Mouse (Mus musculus): ENCODE results near the gene Satb1. TPM values are rescaled to one million over a fixed set of nuclear protein-coding genes. Genes with fewer than 3 reads are reported as not detected.

Satb1 gene
- polyA plus RNA-seq, 1 experiment from 2014 or later = 5.0 TPM

GRCm38 (mm10) chr17:51747204-51747603 is 85.9 kb downstream of the Satb1 start:
- no peaks in the 10 kb centered on the region for H3K4me1 ChIP-seq (ENCODE audit: insufficient read depth, low read depth, low read length)
- no peak overlapping the region for H3K27ac ChIP-seq (ENCODE audit: low read length)
- H3K4me2 ChIP-seq (replicated peaks; ENCODE audit: low read depth, low read length) = no peak overlapping the region
- H3K4me3 ChIP-seq (ENCODE audit: low read depth, low read length) = no peak overlapping the region
- DNase-seq (ENCODE audit: low spot score) (no peak), ATAC-seq (no peak)
- H3K9me3 ChIP-seq (ENCODE audit: low read length) = no peaks in the 10 kb centered on the region
- TF ChIP-seq CTCF (IDR thresholded peaks at IDR 0.05) (no peak), EP300 (IDR thresholded peaks at IDR 0.05) (no peak)
- no peak overlapping the region for H3K9ac ChIP-seq (replicated peaks; ENCODE audit: low read depth)
- no peaks in the 10 kb centered on the region for H3K36me3 ChIP-seq (ENCODE audit: insufficient read depth, low read length)
- 80% methylated on average over 9 of the region's 9 CpGs for WGBS
- H3K27me3 ChIP-seq (replicated peaks; ENCODE audit: insufficient read depth, low read length) = no peaks in the 10 kb centered on the region

GRCm38 (mm10) chr17:51742502-51742901 is 90.6 kb downstream of the Satb1 start:
- 77% methylated on average over 10 of the region's 10 CpGs for WGBS
- H3K9ac ChIP-seq (replicated peaks; ENCODE audit: low read depth) = no peak overlapping the region
- ATAC-seq = no peak

GRCm38 (mm10) chr17:51741126-51741525 is 92.0 kb downstream of the Satb1 start:
- ATAC-seq = no peak
- WGBS = 88% methylated on average over 10 of the region's 10 CpGs
- Histone ChIP-seq H3K27me3 (replicated peaks; ENCODE audit: insufficient read depth, low read length) (no peaks in the 10 kb centered on the region), H3K9me3 (ENCODE audit: low read length) (no peaks in the 10 kb centered on the region), H3K36me3 (ENCODE audit: insufficient read depth, low read length) (no peaks in the 10 kb centered on the region), H3K4me1 (ENCODE audit: insufficient read depth, low read depth, low read length) (no peaks in the 10 kb centered on the region; the same call in 1 of the 2 replicates), H3K4me2 (replicated peaks; ENCODE audit: low read depth, low read length) (no peak overlapping the region), H3K4me3 (ENCODE audit: low read depth, low read length) (no peak overlapping the region), H3K27ac (ENCODE audit: low read length) (no peak overlapping the region), H3K9ac (replicated peaks; ENCODE audit: low read depth) (no peak overlapping the region)
- no peak for DNase-seq (ENCODE audit: low spot score)
- TF ChIP-seq EP300 (IDR thresholded peaks at IDR 0.05) (no peak), CTCF (IDR thresholded peaks at IDR 0.05) (no peak)

More at GRCm38 (mm10) chr17:51742502-51742901, 90.6 kb downstream of the Satb1 start:
- Histone ChIP-seq H3K9me3 (ENCODE audit: low read length) (no peaks in the 10 kb centered on the region), H3K4me3 (ENCODE audit: low read depth, low read length) (no peak overlapping the region), H3K27me3 (replicated peaks; ENCODE audit: insufficient read depth, low read length) (no peaks in the 10 kb centered on the region), H3K4me2 (replicated peaks; ENCODE audit: low read depth, low read length) (no peak overlapping the region), H3K4me1 (ENCODE audit: insufficient read depth, low read depth, low read length) (no peaks in the 10 kb centered on the region; the same call in 1 of the 2 replicates), H3K27ac (ENCODE audit: low read length) (no peak overlapping the region), H3K36me3 (ENCODE audit: insufficient read depth, low read length) (no peaks in the 10 kb centered on the region)
- TF ChIP-seq CTCF (IDR thresholded peaks at IDR 0.05) = no peak
- DNase-seq (ENCODE audit: low spot score) = no peak

GRCm38 (mm10) chr17:51740246-51740645 is 92.8 kb downstream of the Satb1 start:
- DNase-seq (ENCODE audit: low spot score) (no peak), ATAC-seq (no peak)
- H3K27ac ChIP-seq (ENCODE audit: low read length) = no peak overlapping the region
- no peaks in the 10 kb centered on the region for H3K27me3 ChIP-seq (replicated peaks; ENCODE audit: insufficient read depth, low read length)
- no peak overlapping the region for H3K9ac ChIP-seq (replicated peaks; ENCODE audit: low read depth)
- no peaks in the 10 kb centered on the region; the same call in 1 of the 2 replicates for H3K4me1 ChIP-seq (ENCODE audit: insufficient read depth, low read depth, low read length)
- no peaks in the 10 kb centered on the region for H3K36me3 ChIP-seq (ENCODE audit: insufficient read depth, low read length)
- WGBS = 76% methylated on average over 15 of the region's 15 CpGs
- H3K4me3 ChIP-seq (ENCODE audit: low read depth, low read length) = no peak overlapping the region
- TF ChIP-seq EP300 (IDR thresholded peaks at IDR 0.05) (no peak), CTCF (IDR thresholded peaks at IDR 0.05) (no peak)
- H3K4me2 ChIP-seq (replicated peaks; ENCODE audit: low read depth, low read length) = no peak overlapping the region
- H3K9me3 ChIP-seq (ENCODE audit: low read length) = no peaks in the 10 kb centered on the region

GRCm38 (mm10) chr17:51724486-51724885 is 108.6 kb downstream of the Satb1 start:
- no peak overlapping the region for H3K9ac ChIP-seq (replicated peaks; ENCODE audit: low read depth)
- DNase-seq (ENCODE audit: low spot score) = no peak
- TF ChIP-seq EP300 (IDR thresholded peaks at IDR 0.05) (no peak), CTCF (IDR thresholded peaks at IDR 0.05) (no peak)
- no peak for ATAC-seq
- no peaks in the 10 kb centered on the region for H3K9me3 ChIP-seq (ENCODE audit: low read length)
- no peaks in the 10 kb centered on the region for H3K27me3 ChIP-seq (replicated peaks; ENCODE audit: insufficient read depth, low read length)
- no peak overlapping the region for H3K27ac ChIP-seq (ENCODE audit: low read length)
- H3K4me2 ChIP-seq (replicated peaks; ENCODE audit: low read depth, low read length) = no peak overlapping the region
- H3K4me1 ChIP-seq (ENCODE audit: insufficient read depth, low read depth, low read length) = no peaks in the 10 kb centered on the region
- H3K36me3 ChIP-seq (ENCODE audit: insufficient read depth, low read length) = no peaks in the 10 kb centered on the region
- WGBS = 93% methylated on average over 2 of the region's 2 CpGs
- H3K4me3 ChIP-seq (ENCODE audit: low read depth, low read length) = no peak overlapping the region

GRCm38 (mm10) chr17:51695711-51696110 is 137.4 kb downstream of the Satb1 start:
- Histone ChIP-seq H3K27me3 (replicated peaks; ENCODE audit: insufficient read depth, low read length) (no peaks in the 10 kb centered on the region), H3K4me3 (ENCODE audit: low read depth, low read length) (no peak overlapping the region), H3K9ac (replicated peaks; ENCODE audit: low read depth) (no peak overlapping the region), H3K4me2 (replicated peaks; ENCODE audit: low read depth, low read length) (no peak overlapping the region), H3K36me3 (ENCODE audit: insufficient read depth, low read length) (no peaks in the 10 kb centered on the region), H3K27ac (ENCODE audit: low read length) (no peak overlapping the region), H3K9me3 (ENCODE audit: low read length) (no peaks in the 10 kb centered on the region), H3K4me1 (ENCODE audit: insufficient read depth, low read depth, low read length) (no peaks in the 10 kb centered on the region)
- no peak for DNase-seq (ENCODE audit: low spot score)
- WGBS = 71% methylated on average over 6 of the region's 6 CpGs
- TF ChIP-seq CTCF (IDR thresholded peaks at IDR 0.05) (no peak), EP300 (IDR thresholded peaks at IDR 0.05) (no peak)
- no peak for ATAC-seq

- DNase-seq (ENCODE audit: low spot score) (no peak), ATAC-seq (no peak)
- Histone ChIP-seq H3K27ac (ENCODE audit: low read length) (no peak overlapping the region), H3K9ac (replicated peaks; ENCODE audit: low read depth) (no peak overlapping the region), H3K27me3 (replicated peaks; ENCODE audit: insufficient read depth, low read length) (no peaks in the 10 kb centered on the region), H3K4me1 (ENCODE audit: insufficient read depth, low read depth, low read length) (no peaks in the 10 kb centered on the region), H3K4me3 (ENCODE audit: low read depth, low read length) (no peak overlapping the region), H3K9me3 (ENCODE audit: low read length) (no peaks in the 10 kb centered on the region), H3K4me2 (replicated peaks; ENCODE audit: low read depth, low read length) (no peak overlapping the region), H3K36me3 (ENCODE audit: insufficient read depth, low read length) (no peaks in the 10 kb centered on the region)
- no peak for TF ChIP-seq EP300 (IDR thresholded peaks at IDR 0.05)
- TF ChIP-seq CTCF (IDR thresholded peaks at IDR 0.05) = no peak
- WGBS = 76% methylated on average over 2 of the region's 2 CpGs
These were observed 137.8 kb downstream of the Satb1 start for GRCm38 (mm10) chr17:51695271-51695670.

All from lung, postnatal 0 days (tissue).